Mouse (Mus musculus): ENCODE data around the gene Tbxas1.

- TF ChIP-seq CTCF (conservative IDR thresholded peaks at IDR 0.05; ENCODE audit: low read length) (no peak), POU5F1 (IDR thresholded peaks at IDR 0.05; ENCODE audit: borderline replicate concordance, low read length) (no peak)
Measured at GRCm38 (mm10) chr6:38970759-38971158, 95.6 kb downstream of the Tbxas1 start.
